Mouse (Mus musculus): ENCODE results near the gene Nkain1.
A peak's percentile ranks its signal among the peaks of the same experiment; 100 is the strongest.

Nkain1 gene

GRCm38 (mm10) chr4:130550511-130550910, 23.5 kb downstream of the Nkain1 start:
- DNase-seq: peak in 1 of 2 experiments; percentile 45

- DNase-seq: peak in 1 of 2 experiments; percentile 36
Measured at GRCm38 (mm10) chr4:130549189-130549588, 24.8 kb downstream of the Nkain1 start.

GRCm38 (mm10) chr4:130546798-130547562, 27.0 kb downstream of the Nkain1 start:
- DNase-seq: peak; percentile 86 to 90

- DNase-seq: peak in 1 of 2 experiments; percentile 37
Measured at GRCm38 (mm10) chr4:130544392-130544791, 29.6 kb downstream of the Nkain1 start.

- peak; percentile 48 to 64 for DNase-seq
Measured at GRCm38 (mm10) chr4:130543121-130543520, 30.9 kb downstream of the Nkain1 start.

GRCm38 (mm10) chr4:130540831-130541230, 33.1 kb downstream of the Nkain1 start:
- peak in 1 of 2 experiments; percentile 35 for DNase-seq

GRCm38 (mm10) chr4:130539706-130540105, 34.3 kb downstream of the Nkain1 start:
- peak; percentile 93 to 95 for DNase-seq

- DNase-seq: peak in 1 of 2 experiments; percentile 68
Measured at GRCm38 (mm10) chr4:130539053-130539452, 34.9 kb downstream of the Nkain1 start.

GRCm38 (mm10) chr4:130537371-130537770, 36.6 kb downstream of the Nkain1 start:
- DNase-seq: peak in 1 of 2 experiments; percentile 59

GRCm38 (mm10) chr4:130535789-130536188, 38.2 kb downstream of the Nkain1 start:
- peak in 1 of 2 experiments; percentile 41 for DNase-seq

- DNase-seq: peak; percentile 96
Measured at GRCm38 (mm10) chr4:130533975-130534374, 40.0 kb downstream of the Nkain1 start.

- DNase-seq: peak in 1 of 2 experiments; percentile 9
Measured at GRCm38 (mm10) chr4:130532347-130532746, 41.6 kb downstream of the Nkain1 start.

GRCm38 (mm10) chr4:130531645-130532280, 42.2 kb downstream of the Nkain1 start:
- DNase-seq: peak; percentile 88 to 94

GRCm38 (mm10) chr4:130527804-130528203, 46.2 kb downstream of the Nkain1 start:
- DNase-seq: no peak

- peak in 1 of 2 experiments; percentile 5 for DNase-seq
Measured at GRCm38 (mm10) chr4:130525041-130525440, 48.9 kb downstream of the Nkain1 start.

- DNase-seq: no peak
Measured at GRCm38 (mm10) chr4:130521466-130521865, 52.5 kb downstream of the Nkain1 start.

- DNase-seq: no peak
Measured at GRCm38 (mm10) chr4:130520482-130520851, 53.5 kb downstream of the Nkain1 start.

GRCm38 (mm10) chr4:130519567-130520481, 54.1 kb downstream of the Nkain1 start:
- DNase-seq: peak; percentile 93 to 96

- no peak for DNase-seq
Measured at GRCm38 (mm10) chr4:130516490-130516889, 57.5 kb downstream of the Nkain1 start.

Data from cerebellum, postnatal 25 days (tissue).